Mouse (Mus musculus): ENCODE data around the gene Pgk1. TPM values are rescaled to one million over a fixed set of nuclear protein-coding genes. Genes with fewer than 3 reads are reported as not detected.
"Not testable (repeated sequence)": the region's sequence is repeated elsewhere in the genome, so short reads cannot be mapped to it uniquely, and the experiment has no call there.

Pgk1 gene
- total RNA-seq (2021) = 100 to 1,000 TPM; 405 to 424 TPM
- long read RNA-seq, experiment 1, transcript Pgk1-201 (11 exons, 1,825 nt) = major isoform, 484 of 529 reads
- long read RNA-seq, experiment 1, partial matches to known transcripts = 40 of 529 reads
- long read RNA-seq, experiment 1, other reads (novel, unspliced or antisense) = 5 of 529 reads
- long read RNA-seq, experiment 2, transcript Pgk1-201 (11 exons, 1,825 nt) = major isoform, 144 of 160 reads
- long read RNA-seq, experiment 2, partial matches to known transcripts = 12 of 160 reads
- long read RNA-seq, experiment 2, other reads (novel, unspliced or antisense) = 4 of 160 reads

DNA sequence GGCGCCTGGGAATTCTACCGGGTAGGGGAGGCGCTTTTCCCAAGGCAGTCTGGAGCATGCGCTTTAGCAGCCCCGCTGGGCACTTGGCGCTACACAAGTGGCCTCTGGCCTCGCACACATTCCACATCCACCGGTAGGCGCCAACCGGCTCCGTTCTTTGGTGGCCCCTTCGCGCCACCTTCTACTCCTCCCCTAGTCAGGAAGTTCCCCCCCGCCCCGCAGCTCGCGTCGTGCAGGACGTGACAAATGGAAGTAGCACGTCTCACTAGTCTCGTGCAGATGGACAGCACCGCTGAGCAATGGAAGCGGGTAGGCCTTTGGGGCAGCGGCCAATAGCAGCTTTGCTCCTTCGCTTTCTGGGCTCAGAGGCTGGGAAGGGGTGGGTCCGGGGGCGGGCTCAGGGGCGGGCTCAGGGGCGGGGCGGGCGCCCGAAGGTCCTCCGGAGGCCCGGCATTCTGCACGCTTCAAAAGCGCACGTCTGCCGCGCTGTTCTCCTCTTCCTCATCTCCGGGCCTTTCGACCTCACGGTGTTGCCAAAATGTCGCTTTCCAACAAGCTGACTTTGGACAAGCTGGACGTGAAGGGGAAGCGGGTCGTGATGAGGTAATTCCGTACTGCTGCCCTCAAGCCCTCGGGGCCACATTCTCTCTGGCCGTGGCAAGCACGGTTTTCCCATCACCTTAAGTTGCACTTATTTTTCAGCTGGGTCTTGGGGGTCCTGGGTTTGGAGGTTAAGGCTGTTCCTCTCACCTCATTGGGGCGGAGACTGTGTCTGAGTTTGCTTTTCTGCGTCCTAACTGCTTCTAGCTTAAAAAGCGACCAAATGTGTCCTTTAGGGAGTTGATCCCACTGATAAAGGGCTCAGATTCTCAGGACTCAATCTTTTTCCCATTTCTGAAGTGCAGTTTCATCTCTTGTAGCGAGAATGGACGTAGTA lies at the start of gene Pgk1:
TSS of gene Pgk1 (plus strand) at position 388 of the 937 bp plus-strand sequence.
- DNase-seq = peak; percentile 92

DNA sequence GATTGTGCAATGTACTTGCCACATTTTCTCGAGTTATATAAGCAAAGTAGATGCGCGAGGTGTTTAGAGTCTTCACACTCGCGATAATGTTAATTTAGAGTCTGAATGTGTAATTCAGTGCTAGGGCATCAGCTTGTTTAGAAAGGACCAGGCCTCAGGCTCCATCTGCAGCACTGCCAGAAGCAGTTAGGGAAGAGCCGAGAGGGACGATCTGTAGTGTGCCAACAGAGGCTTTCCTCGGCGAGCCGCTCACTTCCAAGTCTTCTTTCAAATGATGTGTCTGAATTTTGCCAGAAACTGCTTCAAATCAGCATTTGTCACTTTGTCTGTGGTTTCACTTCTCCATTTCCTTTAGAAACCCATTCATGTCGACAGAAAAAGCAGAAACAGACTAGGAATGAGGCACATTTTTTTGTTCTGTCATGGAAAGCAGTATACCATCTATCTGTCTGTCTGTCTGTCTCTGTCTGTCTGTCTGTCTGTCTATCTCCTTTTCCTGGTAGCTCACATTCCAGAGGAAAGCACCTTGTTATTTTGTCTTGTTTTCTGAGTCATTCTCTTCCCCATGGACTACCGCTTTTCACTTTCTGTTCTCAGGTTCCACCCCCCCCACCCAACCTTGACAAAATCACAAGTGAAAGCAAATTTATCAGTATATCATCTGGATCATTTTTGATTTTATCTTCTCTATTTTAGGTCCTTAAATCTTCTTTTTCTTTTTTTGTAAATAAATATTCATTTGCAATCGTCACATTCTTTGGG lies 47.4 kb upstream of the Pgk1 start:
- no peak for DNase-seq

DNA sequence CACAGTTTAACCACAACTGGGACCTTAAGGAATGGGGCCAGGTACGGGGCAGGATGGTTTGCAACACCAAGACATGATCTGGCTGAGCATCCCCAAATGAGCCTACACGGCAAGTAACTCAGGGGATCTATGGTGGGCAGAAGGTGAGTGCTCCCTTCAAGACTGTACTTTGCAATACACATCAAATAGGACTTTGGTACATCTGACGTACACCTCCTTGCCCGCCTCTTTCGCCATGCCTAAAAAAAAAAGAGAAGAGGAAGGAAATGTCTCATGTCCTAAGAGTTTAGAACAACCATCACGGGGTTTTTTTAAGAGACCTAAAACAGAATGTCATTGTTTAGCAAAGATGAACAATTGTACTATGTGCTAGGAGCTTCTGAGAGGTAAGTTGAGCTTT lies 44.0 kb upstream of the Pgk1 start, which contains the start of gene Tlr13:
TSS of gene Tlr13 (plus strand) at position 269 of the 400 bp plus-strand sequence.
- DNase-seq = no peak

DNA sequence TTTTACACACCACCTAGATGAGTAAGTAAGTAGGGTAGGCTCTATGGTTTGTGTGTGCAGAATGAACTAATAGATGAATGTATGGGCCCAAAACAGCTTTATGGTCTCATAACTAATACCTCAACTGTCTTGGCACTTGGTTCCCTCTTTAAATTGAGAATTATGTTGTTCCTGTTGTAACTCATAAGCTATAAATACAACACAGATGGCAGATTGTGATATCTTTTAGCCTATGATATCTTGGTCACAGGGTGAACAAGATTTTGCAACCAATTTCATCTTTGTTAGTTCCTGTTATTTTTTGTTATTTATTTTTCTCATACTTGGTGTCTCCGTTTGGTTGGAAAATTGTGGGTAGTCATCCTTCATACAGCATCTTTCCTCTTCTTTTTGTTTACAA lies 38.7 kb upstream of the Pgk1 start:
- no peak for DNase-seq

DNA sequence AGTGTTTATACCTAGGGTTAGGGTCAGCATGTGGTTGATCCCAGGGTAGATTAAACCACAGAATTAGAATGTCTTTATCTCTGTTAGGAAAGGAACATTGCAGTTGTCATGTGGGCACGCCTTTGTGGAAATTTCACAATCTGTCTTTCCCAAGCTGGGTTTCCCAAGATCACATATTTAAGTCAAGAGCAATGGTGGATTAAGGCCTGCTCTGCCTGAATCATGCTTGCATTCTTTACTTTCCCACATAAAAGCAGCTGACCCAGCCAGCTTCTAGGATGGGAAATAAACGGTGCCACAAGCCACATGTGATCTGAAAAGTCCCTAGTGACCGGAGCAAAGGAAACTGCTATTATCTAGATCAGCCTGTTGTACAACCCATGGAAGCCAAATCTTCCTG lies 37.4 kb upstream of the Pgk1 start:
- DNase-seq = no peak

DNA sequence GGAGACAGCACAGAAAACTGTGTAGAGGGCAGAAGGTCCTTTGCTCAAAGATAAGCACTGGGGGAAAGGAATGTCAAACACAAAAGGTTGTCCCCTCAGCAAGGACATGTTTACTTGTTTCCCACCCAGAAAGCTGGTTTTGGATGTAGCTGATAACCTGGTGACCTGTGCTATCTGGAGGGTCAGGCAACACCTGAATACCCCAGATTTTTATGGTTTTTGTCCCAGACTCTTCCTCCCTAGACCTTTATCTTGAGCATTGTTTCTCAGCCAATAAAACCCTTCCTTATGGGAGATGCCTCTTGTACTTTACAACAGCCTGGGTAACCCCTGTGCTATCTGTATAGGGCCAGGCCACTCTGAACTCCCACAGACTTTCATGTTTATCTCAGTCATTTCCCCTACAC lies 32.7 kb upstream of the Pgk1 start:
- no peak for DNase-seq

DNA sequence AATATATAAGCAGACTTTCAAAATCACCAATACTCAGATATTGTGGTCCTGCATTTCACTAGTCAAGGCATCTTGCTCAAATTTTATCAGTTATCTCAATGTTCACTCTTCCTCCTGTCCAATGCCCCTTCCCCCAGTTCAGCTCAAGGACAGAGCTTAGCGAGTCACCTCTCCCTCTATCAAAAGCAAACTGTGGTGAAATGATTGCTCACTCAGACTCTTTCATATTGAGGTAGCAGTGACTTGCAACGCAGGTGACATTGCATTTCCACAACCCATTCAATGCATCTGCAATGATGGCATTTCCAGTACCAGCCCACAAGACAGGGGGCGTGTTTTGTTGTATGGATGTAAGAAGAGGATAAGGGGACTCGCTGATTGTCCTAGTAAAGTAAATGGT lies 31.0 kb upstream of the Pgk1 start:
- DNase-seq = no peak

DNA sequence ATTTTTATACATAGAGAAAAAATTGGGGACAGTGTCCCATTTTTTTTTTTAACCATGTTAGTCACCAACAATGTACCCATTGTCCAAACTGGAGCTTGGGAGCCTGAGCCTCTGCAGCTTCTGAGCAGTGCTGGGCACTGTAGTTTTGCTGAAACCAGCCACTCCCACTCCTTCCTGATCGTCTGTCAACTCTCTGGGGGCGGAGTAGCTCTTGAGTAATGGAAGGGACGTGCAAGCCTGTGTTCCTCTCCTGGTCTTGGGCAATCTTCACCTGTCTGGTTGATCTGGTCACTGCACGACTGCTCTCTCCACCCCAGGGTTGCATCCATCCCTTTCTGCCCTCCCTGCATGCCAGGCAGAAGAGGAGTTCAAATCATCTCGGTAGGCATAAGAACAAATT lies 22.9 kb upstream of the Pgk1 start:
- no peak for DNase-seq

DNA sequence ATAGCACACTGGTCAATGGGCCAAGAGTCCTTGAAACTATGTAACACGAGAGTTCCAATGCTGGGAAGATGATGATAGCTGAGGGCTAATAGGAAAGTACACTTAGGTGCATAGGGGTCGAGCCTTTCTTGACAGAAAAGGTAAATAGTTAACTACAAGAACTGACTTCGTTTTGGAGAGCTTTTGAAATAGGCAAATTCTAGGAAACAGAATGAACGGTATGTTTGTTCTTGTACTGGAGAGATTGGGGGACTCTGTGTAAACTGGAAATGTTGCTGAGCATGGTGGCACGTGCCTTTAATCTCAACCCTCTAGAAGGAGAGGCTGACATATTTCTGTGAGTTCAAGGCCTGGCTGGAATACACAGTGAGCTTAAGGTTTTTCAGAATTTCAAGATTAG lies 22.3 kb upstream of the Pgk1 start:
- DNase-seq = no peak

DNA sequence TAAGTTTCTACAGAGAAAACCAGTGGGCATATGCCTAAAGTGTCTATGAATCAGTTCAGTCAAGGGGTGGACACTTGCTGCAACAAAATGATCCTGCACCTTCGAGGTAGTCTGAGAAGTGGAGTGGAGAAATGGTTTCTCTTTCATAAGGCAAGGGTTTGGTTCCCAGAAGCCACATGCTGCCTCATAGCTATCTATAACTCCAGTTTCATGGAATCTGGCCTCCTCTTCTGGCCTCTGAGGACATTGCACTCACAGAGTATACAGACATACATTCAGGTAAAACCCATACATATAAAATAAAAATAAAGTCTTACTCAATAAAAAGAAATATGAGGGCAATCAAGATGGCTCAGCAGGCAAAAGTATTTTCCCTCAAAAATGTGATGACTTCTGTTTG lies 21.8 kb upstream of the Pgk1 start:
- no peak for DNase-seq

DNA sequence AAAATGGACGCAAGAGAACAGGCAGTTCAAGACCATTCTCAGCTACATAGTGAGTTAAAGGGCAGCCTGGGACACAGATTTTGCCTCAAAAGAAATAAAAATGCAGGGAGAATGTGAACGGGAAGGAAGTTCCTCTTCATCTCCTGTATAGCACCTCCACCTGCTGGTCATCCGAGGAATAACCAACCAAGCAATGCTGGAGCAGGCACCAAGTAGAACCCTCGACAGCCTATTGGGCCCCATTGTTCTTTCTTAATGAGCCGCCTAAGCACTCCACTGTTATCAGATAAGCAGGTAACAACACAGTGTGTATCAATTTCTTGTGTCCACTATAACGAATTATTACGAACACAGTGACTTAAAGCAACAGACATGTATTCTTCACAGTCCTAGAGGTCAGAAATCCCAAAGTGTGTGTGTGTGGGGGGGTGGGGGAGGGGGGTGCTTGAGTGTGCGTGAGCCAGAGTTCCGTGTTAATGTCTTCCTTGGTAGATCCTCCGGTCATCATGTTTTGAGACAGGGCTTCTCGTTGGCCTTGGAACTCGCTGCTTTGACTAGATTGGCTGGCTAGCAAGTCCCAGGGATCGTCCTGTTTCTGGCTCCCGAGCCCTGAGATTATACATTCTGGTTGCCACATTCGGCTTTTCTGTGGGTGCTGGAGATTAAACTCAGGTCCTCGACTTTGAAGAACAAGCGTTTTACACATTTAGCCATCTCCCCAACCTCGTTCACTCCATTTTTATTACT lies 15.6 kb upstream of the Pgk1 start:
- peak; percentile 78 for DNase-seq

DNA sequence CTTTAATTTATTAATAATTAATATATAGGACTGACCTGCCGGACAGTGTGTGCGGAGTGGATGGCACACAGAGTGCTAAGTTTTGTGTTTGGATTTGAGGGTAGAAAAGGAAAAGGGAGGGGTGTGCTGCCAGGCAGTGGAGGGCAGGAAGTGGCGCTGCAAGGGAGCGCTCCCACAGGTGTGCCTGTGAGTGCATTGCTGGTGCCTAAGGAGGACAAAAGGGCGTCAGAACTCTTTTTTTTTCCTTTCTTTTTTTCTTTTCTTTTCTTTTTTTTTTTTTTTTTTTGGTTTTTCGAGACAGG lies 15.1 kb upstream of the Pgk1 start:
- DNase-seq = no peak

DNA sequence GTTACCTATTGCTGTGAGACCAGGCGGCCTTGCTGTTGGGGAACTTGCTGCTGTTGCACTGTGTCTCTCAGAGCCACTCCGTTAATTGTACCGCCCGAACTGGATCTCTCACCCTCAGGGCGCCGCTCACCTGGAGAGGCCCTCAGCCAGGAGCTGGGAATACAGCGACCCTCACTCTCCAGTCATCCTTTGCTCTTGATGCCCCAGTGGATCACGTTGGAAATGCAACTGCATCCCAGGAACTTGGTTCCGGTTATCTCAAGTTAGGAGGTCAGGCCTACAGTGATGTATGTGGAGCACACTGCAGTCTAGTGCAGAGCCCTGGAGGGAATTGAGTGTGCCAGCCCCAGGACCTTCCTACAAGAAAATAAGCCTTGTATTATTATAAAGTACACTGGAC lies 10.6 kb upstream of the Pgk1 start:
- DNase-seq = no peak

DNA sequence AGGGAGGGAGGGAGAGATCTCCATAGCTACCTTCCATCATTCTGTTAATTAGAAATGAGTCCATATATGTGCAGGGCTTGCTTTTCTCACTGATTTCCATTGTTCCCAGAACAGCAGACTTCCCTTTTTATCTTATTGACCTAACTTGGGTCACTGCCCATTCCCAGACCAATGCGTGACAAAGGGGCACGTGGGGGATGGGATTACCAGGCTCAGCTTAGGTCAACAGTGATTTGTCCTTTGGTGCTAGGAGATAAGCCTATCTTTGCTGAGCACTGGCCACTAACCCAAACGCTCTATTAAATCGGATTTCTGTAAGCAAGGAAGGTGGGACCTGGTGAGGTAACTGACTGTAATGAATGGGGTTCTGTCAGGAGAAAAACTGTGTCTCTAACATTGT lies 2.6 kb upstream of the Pgk1 start:
- DNase-seq = no peak

DNA sequence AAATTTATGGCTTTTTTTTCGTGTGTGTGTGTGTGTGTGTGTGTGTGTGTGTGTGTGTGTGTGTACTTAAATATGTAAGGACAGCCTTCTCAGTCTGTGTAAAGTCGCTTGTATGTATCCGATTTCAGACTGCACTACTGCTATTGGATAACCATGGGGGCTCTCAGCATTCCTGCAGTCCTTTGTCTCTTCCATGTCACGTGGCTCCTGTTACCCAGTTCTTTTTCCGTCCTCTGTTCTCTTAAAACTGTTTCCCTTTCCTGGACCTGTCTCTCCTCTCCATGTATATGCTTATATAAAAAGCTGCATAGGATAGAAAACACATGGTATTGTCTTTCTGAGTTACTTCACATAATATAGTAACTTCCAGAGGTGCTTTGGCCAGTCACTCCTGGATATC lies 1.2 kb upstream of the Pgk1 start:
- no peak for DNase-seq

DNA sequence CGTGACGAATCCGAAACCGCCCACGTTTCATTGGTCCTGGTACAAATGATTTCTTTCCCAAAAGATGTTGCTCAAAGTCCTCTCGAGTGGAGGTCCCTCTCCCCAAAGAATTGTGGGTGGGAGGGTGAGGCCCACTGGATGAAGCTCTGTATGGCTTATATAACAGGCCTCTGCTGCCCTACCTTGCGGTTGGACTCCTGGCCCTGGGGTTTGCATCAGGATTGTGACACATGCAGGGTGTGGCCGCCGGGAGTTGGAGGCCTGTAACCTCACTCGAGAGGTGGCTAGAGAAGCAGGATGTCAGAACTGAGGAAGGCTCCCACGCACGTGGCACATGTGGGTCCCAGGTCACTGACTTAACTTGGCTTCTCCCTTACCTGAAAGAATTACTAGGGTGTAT lies 837 bp downstream of the Pgk1 start:
- DNase-seq = peak; percentile 42

DNA sequence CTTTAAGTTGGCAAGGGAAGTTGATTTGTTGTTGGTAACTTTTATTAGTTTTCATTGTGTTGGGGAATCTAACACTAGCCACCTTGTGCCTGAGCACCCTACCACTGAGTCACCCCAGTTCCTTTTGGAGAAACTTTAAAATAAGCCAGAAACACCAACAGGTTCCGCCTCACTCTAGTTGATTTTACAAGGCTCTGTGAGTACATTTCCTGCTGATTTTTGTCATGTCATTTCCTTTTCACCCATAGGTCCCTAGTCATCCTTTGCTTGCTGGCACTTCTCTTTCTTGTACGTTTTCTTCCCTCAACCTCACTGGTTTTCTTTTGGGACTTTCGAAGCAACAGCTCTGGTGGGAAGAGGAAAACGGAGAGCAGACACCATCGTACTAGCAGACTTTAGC lies 2.5 kb downstream of the Pgk1 start:
- no peak for DNase-seq

DNA sequence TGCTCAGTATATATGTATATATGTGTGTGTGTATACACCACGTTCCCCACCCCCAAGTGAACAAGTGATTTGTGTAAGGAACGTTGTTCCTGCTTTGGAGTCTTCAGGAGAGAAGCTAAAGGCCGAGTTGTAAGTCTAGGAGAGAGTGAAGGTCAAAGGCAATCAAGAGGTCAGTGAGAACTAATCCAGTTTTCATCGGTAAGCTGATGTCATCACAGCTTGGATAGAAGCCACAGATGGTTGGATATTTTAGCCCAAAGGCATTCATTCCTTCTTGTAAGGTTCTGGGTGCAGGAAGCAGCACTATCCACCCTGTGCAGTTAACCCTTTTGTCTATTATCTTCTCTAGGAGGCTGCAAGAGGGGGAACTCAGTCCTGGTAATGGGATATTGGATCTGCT lies 3.2 kb downstream of the Pgk1 start:
- no peak for DNase-seq

DNA sequence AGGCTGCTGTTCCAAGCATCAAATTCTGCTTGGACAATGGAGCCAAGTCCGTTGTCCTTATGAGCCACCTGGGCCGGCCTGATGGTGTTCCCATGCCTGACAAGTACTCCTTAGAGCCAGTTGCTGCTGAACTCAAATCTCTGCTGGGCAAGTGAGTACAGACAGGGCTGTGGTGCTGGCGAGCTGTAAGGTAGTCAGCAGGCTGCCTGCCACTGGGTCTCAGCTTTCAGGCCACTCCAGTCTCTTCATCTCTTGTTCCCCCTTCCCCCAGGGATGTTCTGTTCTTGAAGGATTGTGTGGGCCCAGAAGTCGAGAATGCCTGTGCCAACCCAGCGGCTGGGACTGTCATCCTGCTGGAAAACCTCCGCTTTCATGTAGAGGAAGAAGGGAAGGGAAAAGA lies 7.5 kb downstream of the Pgk1 start:
- not testable (repeated sequence) for DNase-seq

DNA sequence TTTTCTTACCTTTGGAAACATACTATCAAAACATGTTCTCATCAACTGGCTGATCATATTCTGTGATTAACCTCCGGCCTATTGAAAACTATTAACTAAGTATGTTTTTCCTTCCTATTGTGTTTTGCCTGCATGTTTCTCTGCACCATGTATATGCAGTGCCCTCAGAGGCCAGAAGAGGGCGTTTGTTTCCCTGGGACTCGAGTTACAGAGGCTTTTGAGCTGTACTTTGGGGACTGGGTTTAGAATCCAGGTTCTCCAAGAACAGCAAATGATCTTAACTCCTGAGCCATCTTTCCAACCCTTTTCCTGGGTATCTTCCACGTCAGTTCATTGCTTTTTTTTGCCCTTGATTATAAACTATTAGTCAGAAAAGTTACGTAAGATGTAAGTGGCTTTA lies 10.4 kb downstream of the Pgk1 start:
- no peak for DNase-seq

DNA sequence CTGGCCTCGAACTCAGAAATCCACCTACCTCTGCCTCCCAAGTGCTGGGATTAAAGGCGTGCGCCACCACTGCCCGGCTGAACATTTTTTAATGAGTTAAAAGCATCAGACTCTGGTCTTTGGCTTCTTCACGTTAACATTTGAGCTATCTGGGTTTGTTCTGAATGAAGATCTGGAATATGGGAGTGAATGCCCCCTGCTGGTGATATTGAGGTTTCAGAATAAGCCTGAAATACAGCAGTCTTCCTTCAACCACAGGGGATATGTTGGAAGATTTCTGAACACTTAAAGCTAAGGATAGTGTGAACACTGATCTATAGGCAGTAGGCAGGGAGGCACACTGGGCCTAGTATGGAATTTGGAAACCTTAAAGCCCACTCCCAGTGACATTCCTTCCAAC lies 12.0 kb downstream of the Pgk1 start:
- no peak for DNase-seq

DNA sequence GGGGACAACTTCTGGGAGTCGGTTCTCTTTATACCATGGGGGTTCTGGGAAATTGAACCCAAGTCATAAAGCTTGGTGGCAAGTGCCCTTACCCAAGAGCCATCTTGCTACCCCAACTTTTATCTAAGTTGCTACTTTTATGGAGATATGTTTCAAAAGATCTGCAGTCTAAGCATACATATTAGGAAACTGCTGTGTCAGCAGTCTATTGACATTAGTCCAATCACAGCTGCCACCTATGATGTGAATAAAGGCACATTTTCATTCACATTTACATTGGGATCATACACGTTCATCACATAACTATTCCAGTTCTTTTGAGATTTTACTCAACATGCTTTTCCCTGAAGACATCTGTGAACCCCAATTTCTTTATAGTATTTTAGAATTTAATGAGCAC lies 22.2 kb downstream of the Pgk1 start:
- no peak for DNase-seq

Data from adrenal gland, postnatal 10 days (tissue).